Mouse (Mus musculus): Measurements from ENCODE around the gene Gm17490. TPM values are rescaled to one million over a fixed set of nuclear protein-coding genes. Genes with fewer than 3 reads are reported as not detected.
A peak's percentile ranks its signal among the peaks of the same experiment; 100 is the strongest.

The Gm17490 gene
- polyA plus RNA-seq (2015; fragmentation: Nextera tagmentation; extraction: Ambion mirVana): not detected in 2 replicates

DNA sequence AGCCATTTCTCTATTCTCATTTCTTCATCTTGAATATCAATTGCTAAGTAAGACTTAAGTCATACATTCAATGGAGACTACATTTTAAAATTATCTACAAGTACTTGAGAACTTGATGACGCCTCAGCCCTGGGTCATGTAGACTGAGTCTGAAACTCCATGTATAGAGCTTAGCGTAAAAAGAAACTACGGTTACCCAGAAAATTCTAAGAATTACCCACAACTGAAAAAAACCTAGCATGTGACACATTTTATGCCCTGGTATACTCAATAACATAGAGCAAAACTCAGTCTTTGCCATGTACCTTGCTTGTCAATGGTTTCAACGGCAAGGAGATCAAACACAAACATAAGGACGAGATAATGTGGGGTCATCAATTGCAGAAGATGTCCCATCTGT, at the start of gene Gm17490:
TSS of gene Gm17490 (minus strand) at position 375 of the 400 bp plus-strand sequence.
- H3K9ac ChIP-seq (ENCODE audit: low read depth, low read length): no peak within 1 kb of the TSS
- no peak within 1 kb of the TSS for H3K4me3 ChIP-seq (replicated peaks; ENCODE audit: low read depth, low read length)
- no peak for DNase-seq (ENCODE audit: low spot score)
- H3K4me2 ChIP-seq (ENCODE audit: low read length): no peak within 1 kb of the TSS
- H3K9me3 ChIP-seq (replicated peaks; ENCODE audit: low read length): no peaks in the 10 kb centered on the region
- no peaks in the 10 kb centered on the region for H3K4me1 ChIP-seq (replicated peaks; ENCODE audit: insufficient read depth, low read length)
- no peak for TF ChIP-seq CTCF (IDR thresholded peaks at IDR 0.05; ENCODE audit: low read depth)
- H3K36me3 ChIP-seq (ENCODE audit: insufficient read depth, low read length): no peaks in the 10 kb centered on the region
- H3K27ac ChIP-seq: no peak within 1 kb of the TSS
- WGBS: 90% methylated on average over 5 of the region's 5 CpGs
- ATAC-seq (replicated peaks; ENCODE audit: low FRiP score, low read depth): no peak
- no peaks in the 10 kb centered on the region for H3K27me3 ChIP-seq (ENCODE audit: insufficient read depth, low read length)

DNA sequence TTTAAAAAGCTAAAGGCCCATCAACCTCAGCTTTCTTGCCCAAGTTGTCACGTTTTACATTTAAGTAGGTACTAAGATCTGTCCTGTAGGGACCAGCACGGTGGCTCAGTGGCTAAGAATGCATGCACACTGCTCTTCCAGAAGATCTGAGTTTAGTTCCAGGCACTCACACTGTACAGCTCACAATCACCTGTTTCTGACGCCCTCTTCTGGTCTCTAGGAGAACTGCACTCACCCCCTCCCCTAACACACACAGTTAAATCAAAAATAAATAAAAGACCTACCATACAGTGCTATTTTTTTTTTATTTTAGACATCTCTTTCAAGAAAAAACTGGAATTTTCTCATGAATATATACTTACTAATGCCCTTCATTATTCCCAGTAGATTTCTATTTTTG, 46.1 kb upstream of the Gm17490 start:
- DNase-seq (ENCODE audit: low spot score): no peak
- no peaks in the 10 kb centered on the region for H3K4me1 ChIP-seq (replicated peaks; ENCODE audit: insufficient read depth, low read length)
- peak; percentile 31; the same call in 1 of the 2 replicates for TF ChIP-seq CTCF (IDR thresholded peaks at IDR 0.05; ENCODE audit: low read depth)
- no peaks in the 10 kb centered on the region for H3K9me3 ChIP-seq (replicated peaks; ENCODE audit: low read length)
- no peaks in the 10 kb centered on the region for H3K27me3 ChIP-seq (ENCODE audit: insufficient read depth, low read length)
- no peak overlapping the region for H3K4me2 ChIP-seq (ENCODE audit: low read length)
- 27% methylated on average over 3 of the region's 3 CpGs for WGBS
- ATAC-seq (replicated peaks; ENCODE audit: low FRiP score, low read depth): no peak
- H3K36me3 ChIP-seq (ENCODE audit: insufficient read depth, low read length): no peaks in the 10 kb centered on the region
- no peak overlapping the region for H3K4me3 ChIP-seq (replicated peaks; ENCODE audit: low read depth, low read length)
- H3K27ac ChIP-seq: no peak overlapping the region
- H3K9ac ChIP-seq (ENCODE audit: low read depth, low read length): no peak overlapping the region

DNA sequence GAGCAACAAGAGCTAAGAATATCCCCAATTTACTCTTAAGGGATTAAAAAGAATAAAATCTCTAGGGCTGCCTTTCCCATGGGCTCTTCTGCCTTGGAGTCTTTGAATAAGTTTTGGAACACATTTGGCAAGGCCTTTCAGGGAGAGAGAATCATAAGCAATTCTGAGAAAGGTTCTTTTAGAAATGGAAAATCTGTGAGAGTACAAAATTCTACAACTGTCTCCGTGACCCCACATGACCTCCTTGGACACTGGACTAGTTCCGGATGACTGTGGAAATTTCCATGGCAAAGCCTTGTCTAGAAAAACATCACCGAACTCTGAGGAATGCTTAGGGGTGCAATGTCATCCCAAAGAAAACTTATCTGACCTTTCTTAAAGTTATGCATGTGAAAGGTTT, 39.3 kb upstream of the Gm17490 start:
- DNase-seq (ENCODE audit: low spot score) (no peak), ATAC-seq (replicated peaks; ENCODE audit: low FRiP score, low read depth) (no peak)
- Histone ChIP-seq H3K36me3 (ENCODE audit: insufficient read depth, low read length) (no peaks in the 10 kb centered on the region), H3K4me1 (replicated peaks; ENCODE audit: insufficient read depth, low read length) (no peaks in the 10 kb centered on the region), H3K4me2 (ENCODE audit: low read length) (no peak overlapping the region), H3K9me3 (replicated peaks; ENCODE audit: low read length) (no peaks in the 10 kb centered on the region), H3K4me3 (replicated peaks; ENCODE audit: low read depth, low read length) (no peak overlapping the region), H3K27me3 (ENCODE audit: insufficient read depth, low read length) (no peaks in the 10 kb centered on the region), H3K27ac (no peak overlapping the region), H3K9ac (ENCODE audit: low read depth, low read length) (no peak overlapping the region)
- WGBS: 78% methylated on average over 3 of the region's 3 CpGs
- TF ChIP-seq CTCF (IDR thresholded peaks at IDR 0.05; ENCODE audit: low read depth): no peak

DNA sequence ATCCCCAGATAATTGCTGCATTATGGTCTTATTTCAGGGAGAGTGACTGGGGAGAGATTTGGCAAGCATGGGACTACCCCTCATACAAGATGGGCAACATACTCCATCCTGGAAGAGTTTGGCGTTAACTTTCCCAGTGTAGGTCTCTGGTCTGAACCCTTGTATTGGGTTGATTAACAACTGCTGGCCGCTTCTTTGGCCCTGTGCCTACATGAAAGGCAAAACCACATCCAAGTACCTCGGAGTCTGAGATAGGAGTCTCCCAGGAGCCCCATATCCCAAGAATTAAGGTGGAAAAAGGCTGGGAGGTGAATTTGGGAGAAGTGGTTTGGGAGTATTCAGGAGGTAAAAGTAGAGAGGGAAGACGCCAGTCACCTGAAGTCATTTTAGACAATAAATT, 38.7 kb upstream of the Gm17490 start:
- ATAC-seq (replicated peaks; ENCODE audit: low FRiP score, low read depth) (no peak), DNase-seq (ENCODE audit: low spot score) (no peak)
- no peak overlapping the region for H3K4me3 ChIP-seq (replicated peaks; ENCODE audit: low read depth, low read length)
- no peaks in the 10 kb centered on the region for H3K27me3 ChIP-seq (ENCODE audit: insufficient read depth, low read length)
- H3K27ac ChIP-seq: no peak overlapping the region
- no peaks in the 10 kb centered on the region for H3K4me1 ChIP-seq (replicated peaks; ENCODE audit: insufficient read depth, low read length)
- H3K9me3 ChIP-seq (replicated peaks; ENCODE audit: low read length): no peaks in the 10 kb centered on the region
- no peak for TF ChIP-seq CTCF (IDR thresholded peaks at IDR 0.05; ENCODE audit: low read depth)
- H3K9ac ChIP-seq (ENCODE audit: low read depth, low read length): no peak overlapping the region
- no peak overlapping the region for H3K4me2 ChIP-seq (ENCODE audit: low read length)
- H3K36me3 ChIP-seq (ENCODE audit: insufficient read depth, low read length): no peaks in the 10 kb centered on the region
- 66% methylated on average over 4 of the region's 4 CpGs for WGBS

DNA sequence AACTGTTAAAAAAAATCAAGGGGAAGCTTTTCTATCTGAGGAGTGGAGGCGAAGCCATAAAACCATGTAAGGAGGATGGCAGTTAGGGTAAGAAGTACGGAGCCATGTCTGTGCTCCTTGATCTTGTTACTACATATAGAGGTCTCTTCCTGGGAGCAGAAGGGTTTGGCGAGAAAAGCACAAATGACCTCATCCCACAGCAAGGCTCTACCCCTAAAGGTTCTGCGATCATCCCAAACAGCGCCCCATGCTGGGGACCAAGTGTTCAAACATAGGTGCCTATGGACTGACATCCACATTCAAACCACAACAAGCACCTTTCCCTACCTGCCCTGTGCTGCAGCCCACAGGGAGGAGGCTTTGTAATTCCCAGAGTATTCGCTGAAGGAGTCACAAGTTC, 38.3 kb upstream of the Gm17490 start:
- Histone ChIP-seq H3K36me3 (ENCODE audit: insufficient read depth, low read length) (no peaks in the 10 kb centered on the region), H3K4me3 (replicated peaks; ENCODE audit: low read depth, low read length) (no peak overlapping the region), H3K9me3 (replicated peaks; ENCODE audit: low read length) (no peaks in the 10 kb centered on the region), H3K27ac (no peak overlapping the region), H3K4me1 (replicated peaks; ENCODE audit: insufficient read depth, low read length) (no peaks in the 10 kb centered on the region), H3K4me2 (ENCODE audit: low read length) (peak overlapping the region; percentile 46), H3K27me3 (ENCODE audit: insufficient read depth, low read length) (no peaks in the 10 kb centered on the region), H3K9ac (ENCODE audit: low read depth, low read length) (no peak overlapping the region)
- 46% methylated on average over 6 of the region's 6 CpGs for WGBS
- ATAC-seq (replicated peaks; ENCODE audit: low FRiP score, low read depth) (no peak), DNase-seq (ENCODE audit: low spot score) (peak; percentile 14)
- TF ChIP-seq CTCF (IDR thresholded peaks at IDR 0.05; ENCODE audit: low read depth): no peak; the same call in 1 of the 2 replicates

DNA sequence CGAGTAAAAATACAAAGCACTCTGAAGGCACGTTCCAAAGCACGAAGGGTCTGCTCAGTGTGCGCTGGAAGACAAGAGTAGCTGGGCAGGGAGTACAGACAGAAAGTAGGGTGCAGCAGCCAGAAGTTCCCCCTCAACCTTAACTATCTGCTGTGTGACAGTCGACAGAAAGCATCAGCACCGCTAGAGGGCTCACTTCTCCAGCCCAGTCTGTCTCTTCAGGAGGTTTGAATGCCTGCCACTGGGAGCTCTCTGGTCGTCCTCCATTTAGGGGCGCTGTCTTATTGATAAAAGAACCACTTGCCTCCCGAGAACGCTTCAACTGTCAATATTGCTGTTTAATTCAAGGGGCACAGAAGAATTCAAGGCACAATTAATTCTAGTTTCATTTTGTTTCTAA, 37.9 kb upstream of the Gm17490 start:
- Histone ChIP-seq H3K4me3 (replicated peaks; ENCODE audit: low read depth, low read length) (no peak overlapping the region), H3K36me3 (ENCODE audit: insufficient read depth, low read length) (no peaks in the 10 kb centered on the region), H3K4me1 (replicated peaks; ENCODE audit: insufficient read depth, low read length) (no peaks in the 10 kb centered on the region), H3K27me3 (ENCODE audit: insufficient read depth, low read length) (no peaks in the 10 kb centered on the region), H3K9me3 (replicated peaks; ENCODE audit: low read length) (no peaks in the 10 kb centered on the region), H3K4me2 (ENCODE audit: low read length) (peak overlapping the region; percentile 46), H3K27ac (no peak overlapping the region), H3K9ac (ENCODE audit: low read depth, low read length) (no peak overlapping the region)
- ATAC-seq (replicated peaks; ENCODE audit: low FRiP score, low read depth) (peak; percentile 85), DNase-seq (ENCODE audit: low spot score) (peak; percentile 91)
- 6% methylated on average over 10 of the region's 10 CpGs for WGBS
- peak; percentile 90 for TF ChIP-seq CTCF (IDR thresholded peaks at IDR 0.05; ENCODE audit: low read depth)

DNA sequence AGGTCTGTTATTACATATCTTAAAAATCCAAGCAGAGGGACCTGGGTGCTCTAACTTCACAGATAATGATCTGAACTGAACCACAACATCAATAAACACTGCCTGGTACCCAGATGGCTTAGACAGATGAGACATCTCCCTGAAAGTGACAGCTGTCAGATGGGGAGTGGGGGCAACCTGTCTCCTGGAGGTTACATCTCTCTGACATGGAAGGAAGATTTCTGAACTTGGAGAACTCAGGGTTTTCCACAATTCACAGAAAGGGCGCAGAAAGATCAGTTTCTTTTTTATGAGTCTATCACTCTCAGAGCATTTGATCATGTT, 36.8 kb upstream of the Gm17490 start:
- no peak for TF ChIP-seq CTCF (IDR thresholded peaks at IDR 0.05; ENCODE audit: low read depth)
- Histone ChIP-seq H3K36me3 (ENCODE audit: insufficient read depth, low read length) (no peaks in the 10 kb centered on the region), H3K27ac (no peak overlapping the region), H3K9ac (ENCODE audit: low read depth, low read length) (no peak overlapping the region), H3K27me3 (ENCODE audit: insufficient read depth, low read length) (no peaks in the 10 kb centered on the region), H3K4me3 (replicated peaks; ENCODE audit: low read depth, low read length) (no peak overlapping the region), H3K4me1 (replicated peaks; ENCODE audit: insufficient read depth, low read length) (no peaks in the 10 kb centered on the region), H3K4me2 (ENCODE audit: low read length) (no peak overlapping the region), H3K9me3 (replicated peaks; ENCODE audit: low read length) (no peaks in the 10 kb centered on the region)
- no peak for ATAC-seq (replicated peaks; ENCODE audit: low FRiP score, low read depth)
- DNase-seq (ENCODE audit: low spot score): no peak
- 86% methylated on average over 1 of the region's 1 CpGs for WGBS
